Mouse (Mus musculus) CH12.LX (cell line): ENCODE measurements around the gene Tnp1. TPM values are rescaled to one million over a fixed set of nuclear protein-coding genes. Genes with fewer than 3 reads are reported as not detected.

Experiments
- DNase-seq: peaks from one replicate; pipeline ENCODE4 v3.0.0-alpha.2; 2013; ENCODE audit errors: extremely low read depth
- H3K27ac ChIP-seq: 2 replicates; pipeline ENCODE4 v1.5.1; 2012; ENCODE audit warnings: low read depth, mild to moderate bottlenecking, control low read depth, moderate library complexity; ENCODE audit not compliant: insufficient read depth
- H3K27me3 ChIP-seq: replicated peaks from 2 replicates; pipeline ENCODE3; 2012; ENCODE audit warnings: inconsistent platforms
- H3K36me3 ChIP-seq, 2 experiments: replicated peaks in 1 of 2; 2 replicates each; pipeline versions ENCODE3 to v1.6.1; 2012; ENCODE audit warnings: inconsistent platforms in 1 of 2, low read length in 1 of 2, mild to moderate bottlenecking in 1 of 2, mixed read lengths in 1 of 2, moderate library complexity in 1 of 2; ENCODE audit not compliant: control insufficient read depth in 1 of 2, insufficient read depth in 1 of 2
- H3K4me1 ChIP-seq, 2 experiments: 2 replicates each; pipeline ENCODE4 v1.6.1; 2012; ENCODE audit warnings: inconsistent platforms in 1 of 2, moderate library complexity in 1 of 2; ENCODE audit not compliant: insufficient read depth in 2 of 2, control insufficient read depth in 1 of 2
- H3K4me2 ChIP-seq: 2 replicates; pipeline ENCODE4 v1.6.1; 2012; ENCODE audit warnings: low read depth, mild to moderate bottlenecking, control low read depth; ENCODE audit not compliant: poor library complexity, insufficient read depth, severe bottlenecking
- H3K4me3 ChIP-seq, 3 experiments: fragments of 150-350 bp in 1 of 3; sonication (generic) in 1 of 3; replicated peaks in 1 of 3; 2 replicates each; pipeline versions ENCODE3 to v1.5.1; 2011 to 2012; ENCODE audit warnings: low read depth in 2 of 3, low read length in 2 of 3, mild to moderate bottlenecking in 2 of 3, moderate library complexity in 2 of 3, control low read depth in 1 of 3, improper control_type of control experiment in 1 of 3, inconsistent platforms in 1 of 3, mixed read lengths in 1 of 3; ENCODE audit not compliant: poor library complexity in 1 of 3
- H3K79me2 ChIP-seq: replicated peaks from 2 replicates; pipeline ENCODE4 v1.6.1; 2012; ENCODE audit warnings: mild to moderate bottlenecking, moderate library complexity; ENCODE audit not compliant: control insufficient read depth, poor library complexity, insufficient read depth, severe bottlenecking; ENCODE audit errors: extremely low read depth
- H3K9ac ChIP-seq: 2 replicates; pipeline ENCODE4 v1.6.1; 2012; ENCODE audit warnings: low read depth, mild to moderate bottlenecking, control low read depth, moderate library complexity; ENCODE audit not compliant: insufficient read depth
- H3K9me3 ChIP-seq: replicated peaks from 2 replicates; pipeline ENCODE3; 2012; ENCODE audit warnings: low read length, inconsistent platforms, mixed read lengths
- BHLHE40 ChIP-seq: IDR thresholded peaks from 2 replicates; pipeline ENCODE4 v1.6.1; 2011; ENCODE audit warnings: mild to moderate bottlenecking, low read depth, low read length, improper control_type of control experiment
- CHD1 ChIP-seq: IDR thresholded peaks from 2 replicates; pipeline ENCODE4 v1.6.1; 2012; ENCODE audit warnings: low read depth, low read length, improper control_type of control experiment, inconsistent platforms
- ELF1 ChIP-seq: IDR thresholded peaks from 2 replicates; pipeline ENCODE4 v1.6.1; 2014; ENCODE audit warnings: low read depth, mild to moderate bottlenecking, inconsistent platforms, low read length, improper control_type of control experiment
- EP300 ChIP-seq: IDR thresholded peaks from 2 replicates; pipeline ENCODE4 v1.6.1; 2011; ENCODE audit warnings: low read length, improper control_type of control experiment
- KAT2A ChIP-seq: IDR thresholded peaks from 2 replicates; pipeline ENCODE4 v1.6.1; 2012; ENCODE audit warnings: low read length, improper control_type of control experiment, inconsistent platforms; ENCODE audit not compliant: insufficient replicate concordance
- MAX ChIP-seq: IDR thresholded peaks from 2 replicates; pipeline ENCODE4 v1.6.1; 2011; ENCODE audit warnings: low read length, improper control_type of control experiment
- MEF2A ChIP-seq: IDR thresholded peaks from 2 replicates; pipeline ENCODE4 v1.6.1; 2014; ENCODE audit warnings: low read depth, mild to moderate bottlenecking, inconsistent platforms, low read length, improper control_type of control experiment, borderline replicate concordance
- MXI1 ChIP-seq: IDR thresholded peaks from 2 replicates; pipeline ENCODE4 v1.6.1; 2011; ENCODE audit warnings: mild to moderate bottlenecking, low read depth, low read length, improper control_type of control experiment
- MYC ChIP-seq: IDR thresholded peaks from 2 replicates; pipeline ENCODE4 v1.6.1; 2011; ENCODE audit warnings: low read depth, mild to moderate bottlenecking, improper control_type of control experiment, low read length
- POLR2AphosphoS2 ChIP-seq: IDR thresholded peaks from 2 replicates; pipeline ENCODE4 v1.6.1; 2011; ENCODE audit warnings: low read depth, low read length, improper control_type of control experiment
- RAD21 ChIP-seq: IDR thresholded peaks from 2 replicates; pipeline ENCODE4 v1.6.1; 2011; ENCODE audit warnings: low read depth, mild to moderate bottlenecking, low read length, improper control_type of control experiment, moderate library complexity
- RCOR1 ChIP-seq: conservative IDR thresholded peaks from 2 replicates; pipeline ENCODE4 v1.6.1; 2012; ENCODE audit warnings: low read depth, mild to moderate bottlenecking, inconsistent platforms, low read length, improper control_type of control experiment
- SIN3A ChIP-seq: IDR thresholded peaks from 2 replicates; pipeline ENCODE4 v1.6.1; 2012; ENCODE audit warnings: low read length, improper control_type of control experiment, inconsistent platforms
- SMC3 ChIP-seq: IDR thresholded peaks from 2 replicates; pipeline ENCODE4 v1.6.1; 2011; ENCODE audit warnings: low read depth, low read length, improper control_type of control experiment
- USF1 ChIP-seq: IDR thresholded peaks from 2 replicates; pipeline ENCODE4 v1.6.1; 2014; ENCODE audit warnings: low read depth, mild to moderate bottlenecking, inconsistent platforms, low read length, improper control_type of control experiment
- ZKSCAN1 ChIP-seq: IDR thresholded peaks from 2 replicates; pipeline ENCODE4 v1.6.1; 2012; ENCODE audit warnings: low read depth, inconsistent platforms, low read length, improper control_type of control experiment, borderline replicate concordance
- dilution Hi-C: fragments of 300-500 bp; cut with MboI; formaldehyde crosslinking; loops from 2 replicates; pipeline ENCODE4 v1.14.3; 2020; ENCODE audit warnings: low sequenced_read_pairs; ENCODE audit not compliant: extremely low pct_unique_long_range_greater_than_20kb, extremely low pct_ligation_motif_present
- in situ Hi-C: fragments of 300-500 bp; cut with MboI; formaldehyde crosslinking; loops from 3 replicates; pipeline ENCODE4 v1.14.3; 2019; ENCODE audit warnings: low sequenced_read_pairs, low pct_ligation_motif_present, low pct_unique_long_range_greater_than_20kb, mixed read lengths
- polyA plus RNA-seq: library from polyadenylated mRNA; unstranded; fragments of >175 nt; gene quantifications from 2 replicates; pipeline ENCODE4 v1.2.1, GENCODE M21; 2012; ENCODE audit warnings: low read depth; ENCODE audit not compliant: insufficient read length
- total RNA-seq, 2 experiments: library from RNA; depleted of rRNA; stranded (reverse); fragments of 300-350 nt in 1 of 2; fragments of >200 nt in 1 of 2; gene quantifications; 2 replicates each; pipeline ENCODE4 v1.2.3; 2012 to 2014

Gene Tnp1
- total and polyA plus RNA-seq, 3 experiments, result not detected

- H3K4me1 ChIP-seq, result no peaks in the 10 kb centered on the region
- H3K27me3 ChIP-seq, result peaks cover 1% of the 10 kb centered on the region
- DNase-seq, result no peak
These were observed 25.1 kb upstream of the Tnp1 start for GRCm38 (mm10) chr1:73040691-73041425.

GRCm38 (mm10) chr1:73038532-73038931 is 22.8 kb upstream of the Tnp1 start:
- H3K27me3 ChIP-seq, result peaks cover 1% of the 10 kb centered on the region
- H3K9me3 ChIP-seq, result no peaks in the 10 kb centered on the region
- H3K4me3 ChIP-seq, result no peak overlapping the region
- no peak overlapping the region for H3K4me2 ChIP-seq
- no peaks in the 10 kb centered on the region for H3K4me1 ChIP-seq
- no peak overlapping the region for H3K27ac ChIP-seq
- DNase-seq, result no peak
- no peaks in the 10 kb centered on the region for H3K79me2 ChIP-seq
- dilution Hi-C loops (no loop called here), in situ Hi-C loops (no loop called here)
- no peak overlapping the region for H3K9ac ChIP-seq
- H3K36me3 ChIP-seq, result no peaks in the 10 kb centered on the region
- TF ChIP-seq MAX, result no peak
- TF ChIP-seq MYC, result no peak
- TF ChIP-seq USF1, result no peak
- TF ChIP-seq MXI1, result no peak
- TF ChIP-seq BHLHE40, result no peak
- no peak for TF ChIP-seq SMC3
- TF ChIP-seq ELF1, result no peak
- TF ChIP-seq ZKSCAN1, result no peak

More at GRCm38 (mm10) chr1:73040691-73041425, 25.1 kb upstream of the Tnp1 start:
- H3K4me3 ChIP-seq, result no peak overlapping the region
- H3K79me2 ChIP-seq, result no peaks in the 10 kb centered on the region
- dilution Hi-C loops (no loop called here), in situ Hi-C loops (no loop called here)
- TF ChIP-seq MXI1 (no peak), CHD1 (no peak), KAT2A (no peak), EP300 (no peak), RCOR1 (no peak), MAX (no peak), SIN3A (no peak), MEF2A (no peak), RAD21 (no peak), POLR2AphosphoS2 (no peak)
- H3K36me3 ChIP-seq, result no peaks in the 10 kb centered on the region
- no peak overlapping the region for H3K27ac ChIP-seq
- no peak overlapping the region for H3K9ac ChIP-seq
- H3K4me2 ChIP-seq, result no peak overlapping the region
- H3K9me3 ChIP-seq, result no peaks in the 10 kb centered on the region
